Mouse (Mus musculus): ENCODE data around the gene Gm4763.
"Not testable (repeated sequence)": the region's sequence is repeated elsewhere in the genome, so short reads cannot be mapped to it uniquely, and the experiment has no call there.

DNA sequence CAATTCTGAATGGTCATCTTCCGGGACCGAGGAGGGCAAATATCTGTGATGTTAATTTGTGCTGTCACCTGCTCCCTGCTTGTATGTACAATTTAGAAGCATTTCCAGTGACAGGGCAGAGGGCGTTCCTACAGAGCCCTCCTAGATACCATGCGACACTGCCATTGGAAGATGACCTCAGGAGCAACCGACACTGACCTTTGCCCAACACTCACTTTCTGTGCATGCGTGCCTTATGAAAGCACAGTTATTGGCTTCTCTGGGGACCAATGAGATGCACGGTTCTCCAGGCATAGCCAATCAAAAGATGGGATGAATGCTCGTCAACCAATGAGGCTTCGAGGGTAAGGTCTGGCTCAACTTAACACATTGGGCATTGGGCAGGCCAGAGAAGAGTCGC, 39.2 kb downstream of the Gm4763 start:
- TF ChIP-seq POLR2A (IDR thresholded peaks at IDR 0.05; ENCODE audit: borderline replicate concordance, low read depth, low read length); CTCF (IDR thresholded peaks at IDR 0.05; ENCODE audit: low read depth, low read length): not testable (repeated sequence)
